Mouse (Mus musculus) lung, adult 18-20 months (tissue): ENCODE results near the gene Stim2.
A peak's percentile ranks its signal among the peaks of the same experiment; 100 is the strongest.

Source experiments
- DNase-seq, 2 experiments: peaks; one replicate each; pipeline ENCODE4 v3.0.0; 2022; ENCODE audit warnings: mixed read lengths in 2 of 2

The Stim2 gene

GRCm38 (mm10) chr5:53998146-53998742, at the start of gene Stim2:
TSS of gene Stim2 (plus strand) at chr5:53998499.
- peak; percentile 94 for DNase-seq

GRCm38 (mm10) chr5:53948606-53949266, 49.6 kb upstream of the Stim2 start:
- peak; percentile 86 to 90 for DNase-seq

- peak; percentile 23 to 60 for DNase-seq
These were observed 48.1 kb upstream of the Stim2 start for GRCm38 (mm10) chr5:53950189-53950588.

- DNase-seq, result no peak
These were observed 45.1 kb upstream of the Stim2 start for GRCm38 (mm10) chr5:53953216-53953615.

- no peak for DNase-seq
These were observed 44.5 kb upstream of the Stim2 start for GRCm38 (mm10) chr5:53953797-53954196.

- no peak for DNase-seq
These were observed 42.3 kb upstream of the Stim2 start for GRCm38 (mm10) chr5:53955966-53956365.

GRCm38 (mm10) chr5:53956396-53957314, 41.6 kb upstream of the Stim2 start:
- no peak for DNase-seq

GRCm38 (mm10) chr5:53957348-53957747, 41.0 kb upstream of the Stim2 start:
- DNase-seq, result no peak

- DNase-seq, result peak; percentile 63 to 81
These were observed 37.1 kb upstream of the Stim2 start for GRCm38 (mm10) chr5:53961229-53961628.

GRCm38 (mm10) chr5:53961830-53962515, 36.3 kb upstream of the Stim2 start:
- DNase-seq, result peak; percentile 83 to 90

GRCm38 (mm10) chr5:53965656-53966055, 32.6 kb upstream of the Stim2 start:
- DNase-seq, result no peak

GRCm38 (mm10) chr5:53967560-53967959, 30.7 kb upstream of the Stim2 start:
- no peak for DNase-seq

- peak; percentile 51 to 66 for DNase-seq
These were observed 28.1 kb upstream of the Stim2 start for GRCm38 (mm10) chr5:53970178-53970577.

GRCm38 (mm10) chr5:53971201-53971600, 27.1 kb upstream of the Stim2 start:
- DNase-seq, result no peak

GRCm38 (mm10) chr5:53972905-53973304, 25.4 kb upstream of the Stim2 start:
- DNase-seq, result no peak

GRCm38 (mm10) chr5:53976497-53976896, 21.8 kb upstream of the Stim2 start:
- DNase-seq, result no peak

- no peak for DNase-seq
These were observed 21.2 kb upstream of the Stim2 start for GRCm38 (mm10) chr5:53977060-53977459.

GRCm38 (mm10) chr5:53983358-53983757, 14.9 kb upstream of the Stim2 start:
- no peak for DNase-seq

- DNase-seq, result no peak
These were observed 12.7 kb upstream of the Stim2 start for GRCm38 (mm10) chr5:53985632-53986031.

GRCm38 (mm10) chr5:53987496-53987895, 10.8 kb upstream of the Stim2 start:
- no peak for DNase-seq

- DNase-seq, result no peak
These were observed 10.2 kb upstream of the Stim2 start for GRCm38 (mm10) chr5:53988053-53988452.

GRCm38 (mm10) chr5:53992616-53993015, 5.7 kb upstream of the Stim2 start:
- DNase-seq, result no peak

- no peak for DNase-seq
These were observed 3.7 kb upstream of the Stim2 start for GRCm38 (mm10) chr5:53994576-53994975.
